Mouse (Mus musculus) brain, embryonic 18.5 days (tissue): ENCODE measurements around the gene Pitpnm3.
"Not testable (repeated sequence)": the region's sequence is repeated elsewhere in the genome, so short reads cannot be mapped to it uniquely, and the experiment has no call there.

Experiments
- DNase-seq: peaks from one replicate; pipeline ENCODE4 v3.0.0-alpha.2; 2012; ENCODE audit warnings: low read depth, low spot score

Gene Pitpnm3

DNA sequence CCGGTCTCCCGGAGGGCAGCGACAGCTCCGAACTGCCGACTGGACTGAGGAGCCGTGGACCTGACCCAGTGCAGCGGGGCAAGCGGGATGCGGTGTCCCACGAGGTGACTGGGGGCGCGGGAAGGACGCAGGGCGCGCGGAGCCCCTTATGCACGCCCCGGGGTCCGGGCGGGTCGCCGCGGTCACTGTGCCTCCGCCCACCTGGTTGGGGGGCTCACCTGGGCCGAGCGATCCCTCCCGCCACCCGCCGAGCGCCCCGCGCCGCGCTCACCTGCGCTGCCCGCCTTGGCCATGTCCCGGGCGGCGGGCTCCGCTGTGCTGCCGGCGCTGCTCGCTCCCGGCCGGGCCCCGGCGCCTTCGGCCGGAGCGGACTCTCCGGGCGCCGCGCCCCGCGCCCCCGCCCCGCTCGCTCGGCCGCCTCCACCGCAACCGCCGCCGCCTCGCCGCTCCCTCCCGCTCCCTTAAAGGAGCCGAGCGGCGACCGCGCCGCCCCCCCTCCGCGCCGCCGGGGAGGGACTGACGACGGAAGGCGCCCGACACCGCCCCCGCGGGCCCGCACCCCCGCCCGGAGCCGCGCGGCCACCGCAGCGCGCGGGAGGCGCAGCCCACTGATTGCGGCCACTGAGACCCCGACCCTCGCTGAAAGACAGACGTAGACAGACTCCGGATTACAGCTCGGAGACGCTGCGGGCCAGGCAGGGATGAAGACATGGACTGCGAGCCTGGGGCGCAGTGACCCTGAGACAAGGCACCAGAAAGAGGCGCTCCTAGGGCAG lies at the start of gene Pitpnm3:
Pitpnm3 (minus strand) TSS at position 396 of the 776 bp plus-strand sequence.
- DNase-seq, result no peak

DNA sequence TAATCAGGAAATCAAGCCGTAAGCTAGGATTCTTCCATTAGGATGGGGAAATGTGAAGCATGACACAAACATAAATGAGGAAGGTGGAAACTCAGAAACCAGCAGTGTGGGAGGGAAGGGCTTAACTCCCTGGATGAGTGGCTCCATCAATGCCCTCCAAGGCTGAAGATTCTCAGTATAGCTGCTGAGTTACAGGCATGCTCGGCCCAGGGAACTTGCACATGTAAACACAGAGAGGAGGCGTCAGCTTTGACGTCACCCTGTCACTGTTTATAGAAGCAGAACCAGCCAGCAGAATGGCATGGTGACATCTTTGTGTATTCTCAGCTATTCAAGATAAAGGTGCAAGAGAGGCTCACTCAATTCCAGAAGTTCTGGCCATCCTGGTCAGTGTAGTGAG lies 48.7 kb upstream of the Pitpnm3 start:
- no peak for DNase-seq

DNA sequence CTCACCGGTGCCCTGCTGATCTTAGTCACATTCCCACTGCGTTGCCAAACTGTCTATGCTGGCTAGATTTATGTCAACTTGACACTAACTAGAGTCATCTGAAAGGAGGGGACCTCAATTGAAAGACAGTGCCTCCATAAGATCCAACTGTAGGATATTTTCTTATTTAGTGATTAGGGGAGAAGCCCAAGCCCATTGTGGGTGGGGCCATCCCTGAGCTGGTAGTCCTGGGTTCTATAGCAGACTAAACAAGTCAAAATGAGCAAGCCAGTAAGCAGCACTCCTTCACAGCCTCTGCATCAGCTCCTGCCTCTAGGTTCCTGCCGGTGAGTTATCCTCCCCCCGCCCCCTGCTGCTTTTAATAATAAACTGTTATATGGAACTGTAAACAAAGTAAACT lies 45.6 kb upstream of the Pitpnm3 start:
- no peak for DNase-seq

DNA sequence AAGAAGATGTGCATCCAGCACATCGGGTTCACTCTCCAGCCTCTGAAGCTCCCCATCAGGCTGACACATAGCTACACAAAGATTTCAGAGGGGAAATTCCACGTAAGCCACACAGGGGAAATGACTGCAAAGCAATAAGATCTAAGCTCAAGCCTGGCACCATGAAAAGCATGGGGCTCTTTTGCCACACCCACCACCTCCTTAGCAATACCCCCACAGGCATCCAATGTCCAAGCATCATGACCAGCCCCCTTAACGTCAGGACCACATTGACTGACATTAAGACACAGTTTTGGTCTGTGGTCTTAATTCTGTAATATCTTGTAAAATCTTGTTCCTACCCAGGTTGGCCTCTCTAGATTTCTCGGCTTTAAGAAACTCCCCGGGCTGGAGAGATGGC lies 45.0 kb upstream of the Pitpnm3 start:
- no peak for DNase-seq

DNA sequence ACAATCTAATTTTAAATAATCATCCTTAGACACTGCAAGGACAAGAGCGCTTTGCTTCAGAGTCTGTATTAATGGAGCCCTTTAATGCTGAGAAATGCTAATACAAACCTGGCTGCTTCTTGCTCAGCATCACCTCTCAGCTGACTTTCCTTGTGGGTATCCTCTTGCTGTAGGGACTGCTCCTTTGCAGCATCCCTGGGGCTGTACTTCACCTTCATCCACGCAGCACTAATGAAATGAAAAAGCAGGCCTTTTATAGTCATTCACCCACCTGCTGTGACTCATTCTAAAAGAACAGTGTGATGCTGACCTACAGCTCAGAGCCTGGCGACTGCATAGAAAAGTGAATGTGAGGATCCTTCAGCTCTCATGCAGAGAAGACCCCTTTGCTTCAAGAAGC lies 41.0 kb upstream of the Pitpnm3 start:
- no peak for DNase-seq

DNA sequence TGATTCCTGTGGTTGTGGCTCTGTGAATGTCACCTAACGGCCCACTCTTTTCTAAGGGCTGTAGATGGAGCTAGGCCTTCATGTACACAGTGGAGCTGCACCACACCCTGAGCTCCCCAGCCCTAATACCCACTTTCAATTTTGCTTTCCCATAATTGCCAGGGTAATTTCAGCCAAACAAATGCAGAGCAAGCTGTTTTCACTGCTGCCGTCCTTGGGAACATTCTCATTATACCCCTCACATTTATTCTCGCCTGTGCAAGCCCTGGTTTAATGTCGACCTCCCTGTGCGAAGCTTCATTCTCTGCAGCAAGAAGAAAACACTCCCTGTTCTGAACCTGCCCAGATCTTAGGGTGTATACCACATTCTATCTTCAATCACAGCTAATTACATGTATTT lies 40.4 kb upstream of the Pitpnm3 start:
- no peak for DNase-seq

DNA sequence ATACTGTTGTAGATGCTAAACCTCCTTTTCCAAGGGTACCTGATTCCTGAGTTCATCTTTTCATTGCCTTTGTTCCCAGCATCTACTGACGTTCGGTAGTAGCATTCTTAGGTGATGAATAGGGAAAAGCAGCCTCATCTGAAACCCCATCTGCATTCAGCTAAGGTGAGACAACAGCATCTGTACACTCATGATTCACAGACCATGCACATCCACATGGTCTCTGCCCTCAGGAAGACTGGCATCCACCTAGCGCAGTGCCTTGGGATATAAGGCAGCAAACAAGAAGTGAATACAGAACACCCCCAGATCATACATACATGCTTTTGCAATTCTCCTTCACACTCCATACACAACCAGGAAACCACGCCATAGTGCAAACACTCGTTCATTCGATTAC lies 39.1 kb upstream of the Pitpnm3 start:
- no peak for DNase-seq

DNA sequence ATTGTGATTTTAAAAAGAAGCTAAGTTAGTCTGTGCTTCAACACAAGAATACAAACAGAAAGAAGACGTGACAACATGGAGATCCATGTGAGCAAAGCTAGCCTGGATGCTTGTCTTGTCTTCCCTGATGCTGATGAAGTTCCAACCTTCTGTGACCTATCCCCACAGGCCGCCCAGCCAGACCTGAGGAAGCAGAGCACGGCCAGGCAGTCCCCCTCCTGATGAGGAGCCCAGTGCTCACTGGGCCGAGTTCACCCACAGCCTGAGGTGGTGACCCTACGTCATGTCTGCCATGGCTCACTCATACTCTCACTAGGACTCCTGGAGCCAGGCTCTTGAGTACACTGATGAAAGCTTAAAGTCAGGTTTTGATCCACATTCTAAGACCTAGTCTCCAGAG lies 37.9 kb upstream of the Pitpnm3 start:
- no peak for DNase-seq

DNA sequence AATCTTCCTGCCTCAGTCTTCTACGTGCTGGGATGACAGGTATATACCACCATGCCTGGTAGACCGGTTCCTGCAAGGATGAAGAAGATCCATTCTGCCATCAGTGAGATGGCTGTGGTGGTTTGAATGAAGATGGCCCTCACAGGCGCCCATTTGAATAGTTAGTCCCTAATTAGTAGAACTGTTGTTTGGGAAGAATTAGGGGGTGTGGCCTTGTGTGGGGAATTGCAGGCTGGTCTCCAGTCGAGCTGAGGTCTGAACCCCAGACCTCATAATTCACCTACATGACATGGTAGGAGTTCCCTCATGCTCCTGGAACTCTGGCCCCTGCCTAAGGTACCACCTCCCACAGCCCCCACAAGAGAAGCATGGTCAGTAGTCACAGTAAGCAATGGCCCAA lies 36.3 kb upstream of the Pitpnm3 start:
- not testable (repeated sequence) for DNase-seq

DNA sequence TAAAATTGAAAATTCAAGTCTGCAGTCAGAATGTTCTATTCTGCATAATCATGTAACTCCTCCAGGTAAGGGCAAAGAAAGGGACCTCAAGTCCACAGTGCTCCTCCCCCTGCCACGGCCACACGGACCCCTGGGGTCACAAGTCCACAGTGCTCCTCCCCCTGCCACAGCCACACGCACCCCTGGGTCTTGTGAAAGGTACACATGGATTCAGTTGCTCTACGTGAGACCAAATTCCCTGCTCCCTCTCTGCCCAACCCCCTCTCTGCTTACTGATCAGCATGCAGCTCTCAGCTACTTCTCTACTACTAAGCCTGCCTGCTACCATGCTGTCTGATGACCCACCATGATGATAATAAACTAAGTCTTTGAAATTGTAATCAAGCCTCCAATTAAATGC lies 34.3 kb upstream of the Pitpnm3 start:
- DNase-seq, result no peak

DNA sequence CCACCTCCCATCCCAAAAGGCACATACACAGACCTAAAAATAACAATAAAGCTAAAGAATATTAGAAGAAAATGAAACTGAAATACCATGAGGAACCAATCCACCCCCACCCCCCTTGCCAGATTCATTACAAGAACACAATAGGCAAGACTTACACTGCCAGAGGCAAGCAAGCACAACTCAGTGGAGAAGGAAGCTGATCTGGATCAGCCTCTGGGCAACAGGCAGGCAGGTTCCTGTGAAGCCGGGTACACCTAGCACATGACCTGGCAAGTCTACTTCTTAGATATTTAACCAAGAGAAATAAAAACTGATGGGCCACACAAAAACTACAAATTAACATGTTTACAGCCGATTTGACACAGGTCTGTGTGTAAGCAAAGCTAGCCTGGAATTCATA lies 27.6 kb upstream of the Pitpnm3 start:
- no peak for DNase-seq

DNA sequence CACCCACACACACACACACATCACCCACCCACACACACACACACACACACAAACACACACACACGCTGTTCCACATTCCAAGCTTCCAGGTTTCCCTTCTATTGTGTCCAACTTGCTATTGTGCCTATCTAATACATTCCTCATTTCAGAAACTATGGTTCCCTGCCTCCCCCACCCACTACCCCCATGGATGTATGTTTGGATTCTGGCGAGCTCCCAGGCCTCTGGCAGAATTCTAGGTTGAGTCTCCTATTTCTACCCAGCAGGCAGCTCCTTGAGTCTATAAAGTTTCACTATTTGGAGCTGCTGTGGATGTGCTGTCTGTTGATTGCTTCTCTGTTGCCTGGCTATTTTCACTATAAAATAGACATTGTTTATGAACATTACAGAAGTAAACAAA lies 21.0 kb upstream of the Pitpnm3 start:
- DNase-seq, result no peak

DNA sequence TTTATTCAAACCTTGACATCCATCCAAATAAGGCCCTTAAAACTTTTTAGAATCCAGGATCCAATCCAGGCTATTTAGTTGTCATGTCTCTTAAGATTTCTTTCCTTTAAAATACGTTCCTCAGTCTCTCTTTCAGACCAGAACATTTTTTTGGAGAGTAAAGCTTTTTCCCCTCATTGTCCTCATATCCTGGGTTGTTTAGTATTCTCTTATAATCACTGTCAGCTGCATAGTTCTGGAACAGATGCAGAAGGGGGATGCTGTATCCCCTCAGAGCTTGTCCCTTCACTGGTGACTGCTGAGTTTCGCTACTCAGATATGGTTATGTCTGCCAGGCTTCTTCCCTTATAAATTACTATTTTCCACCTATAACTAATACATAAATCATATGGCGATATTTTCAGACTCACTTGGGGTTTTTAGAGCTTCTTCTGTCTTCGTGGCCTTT lies 20.4 kb upstream of the Pitpnm3 start:
- DNase-seq, result no peak

DNA sequence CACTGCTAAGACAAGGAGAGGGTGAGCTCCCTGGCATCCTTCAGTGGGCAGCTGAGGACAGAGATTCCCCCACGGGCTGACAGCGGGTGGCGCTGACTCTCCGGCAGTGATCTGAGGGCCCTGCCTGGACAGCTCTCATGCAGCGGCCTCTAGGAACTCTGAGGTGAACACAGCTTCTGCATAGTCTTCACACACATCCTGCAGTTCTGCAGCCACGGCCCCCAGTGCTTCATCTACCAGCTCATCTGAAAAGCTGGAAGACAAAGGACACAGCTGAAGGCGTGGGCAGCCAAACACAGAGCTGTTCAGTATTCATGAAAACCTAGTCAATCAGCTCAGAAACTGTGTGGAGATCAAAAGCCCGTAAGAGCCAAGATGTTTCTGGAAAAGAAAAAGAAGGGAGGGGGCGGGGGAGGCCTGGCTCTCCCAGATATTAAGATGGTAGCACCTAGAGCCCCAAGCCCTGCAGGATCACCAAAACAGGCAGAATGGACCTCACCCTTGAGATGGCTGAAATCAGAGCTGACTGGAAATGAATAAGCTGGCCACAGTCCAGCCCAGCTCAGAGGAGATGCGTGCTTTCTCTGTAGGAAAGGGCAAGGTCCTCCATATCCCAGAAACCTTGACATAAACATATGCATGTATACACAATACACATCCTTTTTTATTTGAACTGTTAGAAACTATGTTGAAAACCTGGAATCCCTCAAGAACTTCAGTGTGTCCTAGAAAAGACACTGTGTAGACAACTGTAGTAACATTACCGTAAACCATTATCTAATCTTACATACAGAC lies 19.8 kb upstream of the Pitpnm3 start:
- DNase-seq, result no peak

DNA sequence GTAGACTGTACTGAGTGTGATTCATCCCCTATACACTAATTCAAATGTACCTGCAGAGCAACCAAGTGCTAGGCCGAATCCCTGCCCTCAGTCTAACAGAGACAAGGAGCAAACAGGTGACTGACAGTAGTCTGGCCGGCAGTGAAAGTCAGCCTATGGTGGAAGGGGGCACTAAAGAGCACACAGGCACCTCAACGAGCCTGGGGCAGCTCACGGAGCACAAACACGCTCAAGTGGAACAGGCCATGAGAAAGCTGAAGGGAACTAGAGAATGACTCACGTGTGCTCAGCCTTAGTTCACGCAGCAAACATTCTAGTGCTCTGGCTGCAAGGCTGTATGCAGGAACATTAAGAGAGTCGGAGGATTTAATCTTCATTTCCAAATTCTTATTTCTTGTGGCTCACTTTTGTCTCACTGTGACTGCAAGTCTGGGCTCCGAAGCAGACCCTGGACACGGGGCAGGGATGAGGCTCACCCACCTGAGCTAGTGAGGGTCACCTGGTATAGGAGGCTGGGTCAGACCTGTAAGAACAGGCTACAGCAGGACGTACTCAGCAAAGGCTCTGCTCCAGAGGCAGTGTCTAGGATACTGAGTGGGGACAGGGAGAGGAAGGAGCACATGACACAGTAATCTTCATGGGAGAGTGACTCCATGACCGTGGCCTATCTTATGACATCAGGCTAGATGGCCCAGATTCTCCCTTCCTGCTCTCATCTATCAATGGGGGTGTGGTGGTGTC lies 17.7 kb upstream of the Pitpnm3 start:
- DNase-seq, result no peak

DNA sequence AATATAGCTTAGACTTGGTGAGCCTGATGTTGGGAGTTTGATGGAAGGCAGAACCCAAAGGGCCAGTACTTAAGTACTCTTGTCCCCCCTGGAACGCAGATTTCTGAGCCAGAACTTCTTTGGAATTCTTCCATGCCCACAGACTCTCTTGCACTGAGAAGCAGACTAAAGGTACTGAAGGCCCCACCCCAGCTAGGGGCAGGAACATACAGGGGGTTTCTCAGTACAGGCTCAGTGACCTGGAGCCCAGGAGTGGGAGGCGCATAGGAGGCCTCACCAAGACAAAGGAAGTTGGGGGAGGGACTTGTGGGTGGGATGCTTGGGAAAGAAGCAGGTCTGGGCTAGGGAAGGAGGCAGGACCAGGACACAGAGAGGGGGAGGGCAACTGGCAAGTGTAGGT lies 15.5 kb upstream of the Pitpnm3 start:
- no peak for DNase-seq

DNA sequence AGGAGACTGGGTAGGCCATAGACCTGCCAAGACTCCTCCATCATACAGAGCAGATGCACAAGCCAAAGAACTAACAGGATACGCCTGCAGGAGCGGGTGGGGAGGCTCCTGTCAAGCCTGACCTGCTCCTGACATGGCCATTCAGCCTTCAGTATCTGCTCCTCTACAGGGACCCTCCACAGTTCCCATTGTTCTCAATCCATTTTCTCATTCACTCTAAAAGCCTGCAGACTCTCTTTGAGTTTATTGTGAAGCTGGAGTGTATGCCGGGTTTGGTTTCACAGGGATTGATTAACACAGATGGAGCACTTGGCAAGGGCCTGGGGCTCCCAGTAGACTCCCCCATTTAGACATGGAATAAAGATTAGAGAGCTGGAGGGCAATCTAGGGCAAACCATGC lies 12.3 kb upstream of the Pitpnm3 start:
- DNase-seq, result no peak

DNA sequence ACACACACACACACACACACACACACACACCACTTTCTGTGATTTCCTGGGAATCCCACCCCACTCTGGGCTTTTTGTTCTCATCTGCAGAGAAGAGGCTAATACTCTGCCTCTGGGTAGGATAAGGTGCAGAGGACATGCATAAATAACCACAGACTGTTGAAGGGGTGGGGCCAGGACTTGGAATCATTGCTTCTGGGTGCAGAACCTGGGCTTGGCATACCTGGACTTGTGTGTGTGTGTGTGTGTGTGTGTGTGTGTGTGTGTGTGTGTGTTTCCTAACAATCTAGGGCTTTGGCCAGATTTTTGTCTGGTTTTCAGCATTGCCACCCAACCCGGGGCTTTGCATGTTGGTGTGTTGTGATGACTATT lies 10.3 kb upstream of the Pitpnm3 start:
- DNase-seq, result no peak

DNA sequence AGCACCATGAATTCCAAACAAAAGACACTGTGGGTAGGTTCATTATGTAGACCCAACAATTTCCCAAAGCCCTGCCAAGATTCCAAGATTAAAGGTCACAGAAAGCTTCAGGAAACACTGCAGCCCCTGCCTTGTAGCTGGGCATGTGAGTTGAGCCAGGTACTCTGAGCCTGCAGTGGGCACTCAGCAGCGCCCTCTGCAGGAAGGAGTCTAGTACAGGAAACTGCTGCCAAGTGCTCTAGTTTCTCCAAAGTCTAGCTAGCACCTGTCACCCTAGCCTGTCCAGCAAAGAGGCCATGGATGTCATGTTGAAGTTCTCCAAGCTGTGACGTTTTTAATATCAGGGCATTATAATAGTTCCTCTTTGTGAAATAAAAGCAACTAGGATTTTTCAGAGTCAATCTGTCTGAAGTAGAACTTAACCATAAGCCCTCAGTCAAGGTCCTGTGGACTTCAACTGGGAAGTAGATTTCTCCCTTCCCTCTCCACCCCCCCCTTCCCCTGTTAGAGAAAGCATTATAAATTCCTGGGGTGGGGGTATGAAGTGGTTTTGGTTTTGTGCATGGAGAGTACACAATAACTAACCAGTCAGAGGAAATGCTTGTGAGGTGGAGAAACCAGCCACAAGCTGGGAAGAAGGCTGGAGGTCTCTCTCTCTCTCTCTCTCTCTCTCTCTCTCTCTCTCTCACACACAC lies 9.8 kb upstream of the Pitpnm3 start:
- DNase-seq, result no peak

DNA sequence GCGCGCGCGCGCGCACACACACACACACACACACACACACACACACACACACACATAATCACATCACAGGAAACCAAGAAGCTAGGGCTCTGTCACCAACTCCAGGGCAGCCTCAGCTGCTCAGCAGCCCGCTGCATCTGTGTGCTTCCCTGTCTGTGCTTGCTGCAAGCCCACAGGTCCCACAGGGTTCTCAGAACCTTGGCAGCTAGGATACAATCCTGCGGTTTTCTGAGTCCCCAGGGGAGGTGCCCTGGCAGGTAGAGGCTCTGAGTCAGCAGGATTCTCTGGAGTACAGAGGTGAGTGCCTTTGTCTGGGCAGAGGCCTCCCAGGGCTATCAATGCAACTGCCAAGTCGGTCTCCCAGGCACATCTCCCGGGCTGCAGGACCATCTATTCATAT lies 7.3 kb upstream of the Pitpnm3 start:
- DNase-seq, result no peak

DNA sequence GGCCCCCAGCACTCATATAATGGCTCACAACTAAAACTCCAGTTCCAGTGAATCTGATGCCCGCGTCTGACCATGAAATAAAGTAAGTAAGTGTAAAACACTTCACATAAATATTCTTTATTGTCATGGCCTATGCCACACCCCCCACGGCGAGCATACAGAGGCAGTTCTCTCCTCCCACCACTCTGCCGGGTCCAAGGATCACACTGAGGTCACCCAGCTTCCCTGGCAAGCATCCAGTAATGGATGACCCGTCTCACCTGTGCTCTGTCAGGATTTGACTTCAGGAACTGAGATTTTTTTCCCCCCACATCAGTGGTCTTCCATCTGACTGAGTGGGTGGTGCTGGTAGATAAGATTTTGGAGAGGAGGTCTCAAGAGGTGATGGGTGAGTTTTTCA lies 4.6 kb upstream of the Pitpnm3 start:
- no peak for DNase-seq
